Mouse (Mus musculus) forebrain, embryonic 11.5 days (tissue): ENCODE data around the gene Rapgef2. TPM values are rescaled to one million over a fixed set of nuclear protein-coding genes. Genes with fewer than 3 reads are reported as not detected.

Experiments
- ATAC-seq: fragments of 200-750 bp; cut with Nextera tagmentation; replicated peaks from 2 replicates; pipeline ENCODE4 v1.8.0; 2017; ENCODE audit warnings: moderate TSS enrichment; ENCODE audit not compliant: low FRiP score
- DNase-seq: peaks from one replicate; pipeline ENCODE4 v3.0.0-alpha.2; 2017; ENCODE audit warnings: low spot score
- H3K27ac ChIP-seq: fragments of 300-500 bp; sonication (generic); 2 replicates; pipeline ENCODE4 v1.5.1; 2014; ENCODE audit warnings: low read depth, low read length
- H3K27me3 ChIP-seq: fragments of 300-500 bp; sonication (generic); 2 replicates; pipeline ENCODE4 v1.6.1; 2014; ENCODE audit warnings: mild to moderate bottlenecking, low read length, mixed read lengths; ENCODE audit not compliant: control insufficient read depth, insufficient read depth
- H3K36me3 ChIP-seq: fragments of 300-500 bp; sonication (generic); 2 replicates; pipeline ENCODE4 v1.6.1; 2014; ENCODE audit warnings: mild to moderate bottlenecking, low read length, moderate library complexity, mixed read lengths; ENCODE audit not compliant: control insufficient read depth, insufficient read depth
- H3K4me1 ChIP-seq: fragments of 300-500 bp; sonication (generic); replicated peaks from 2 replicates; pipeline ENCODE4 v1.6.1; 2014; ENCODE audit warnings: low read length, mixed read lengths; ENCODE audit not compliant: control insufficient read depth, insufficient read depth
- H3K4me2 ChIP-seq: fragments of 300-500 bp; sonication (generic); 2 replicates; pipeline ENCODE4 v1.6.1; 2014; ENCODE audit warnings: low read depth, mild to moderate bottlenecking, low read length, moderate library complexity, mixed read lengths; ENCODE audit not compliant: severe bottlenecking
- H3K4me3 ChIP-seq: fragments of 300-500 bp; sonication (generic); 2 replicates; pipeline ENCODE4 v1.5.1; 2014; ENCODE audit warnings: low read depth, low read length
- H3K9ac ChIP-seq: fragments of 300-500 bp; sonication (generic); 2 replicates; pipeline ENCODE4 v1.6.1; 2014; ENCODE audit warnings: low read length
- H3K9me3 ChIP-seq: fragments of 300-500 bp; sonication (generic); 2 replicates; pipeline ENCODE4 v1.6.1; 2016; ENCODE audit warnings: low read length, mixed read lengths; ENCODE audit not compliant: control insufficient read depth
- WGBS: fragments of 180-500 bp; shearing (Covaris S2); extraction: QIAGEN DNeasy Blood & Tissue Kit; methylation state at CpG from one replicate; pipeline ENCODE4 v1.1.7; 2014; 5-methylcytosine and 5-hydroxymethylcytosine counted together
- polyA plus RNA-seq: library from polyadenylated mRNA; unstranded; fragments of >200 nt; fragmentation: Nextera tagmentation; extraction: Ambion mirVana; gene quantifications from 2 replicates; pipeline ENCODE4 v1.2.1, GENCODE M21; 2014

The Rapgef2 gene
- polyA plus RNA-seq, 1 experiment from 2014 or later = 8.5 TPM

DNA sequence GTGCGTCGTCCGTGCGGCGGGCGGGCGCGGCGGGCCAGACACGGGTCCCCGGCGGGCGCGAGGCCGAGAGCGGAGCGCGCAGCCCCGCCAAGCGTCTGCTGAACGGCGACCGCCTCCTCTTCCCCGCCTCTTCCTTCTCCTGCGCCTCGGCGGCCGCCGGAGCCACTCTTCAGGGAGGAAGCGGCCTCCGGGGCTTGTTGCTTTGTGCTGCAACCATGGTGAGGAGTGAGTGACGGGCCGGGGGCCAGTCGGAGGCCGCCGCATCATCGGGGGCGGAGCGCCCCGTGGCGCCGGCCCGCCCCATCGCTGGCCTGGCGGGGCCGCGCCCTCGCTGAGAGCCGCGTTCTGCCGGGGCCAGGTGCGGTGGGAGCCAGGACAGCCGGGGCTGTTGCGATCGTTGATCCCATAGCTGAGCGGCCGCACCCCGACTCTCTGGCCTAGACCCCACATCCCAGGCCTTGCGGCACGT lies 825 bp upstream of the Rapgef2 start:
- H3K9ac ChIP-seq = peak overlapping the region; percentile 83
- H3K27me3 ChIP-seq = peaks cover 7% of the 10 kb centered on the region; the same call in 1 of the 2 replicates
- peak overlapping the region; percentile 83 for H3K4me2 ChIP-seq
- no peaks in the 10 kb centered on the region for H3K9me3 ChIP-seq
- peak overlapping the region; percentile 68 for H3K4me3 ChIP-seq
- ATAC-seq (peak; percentile 98), DNase-seq (peak; percentile 96)
- no peaks in the 10 kb centered on the region for H3K36me3 ChIP-seq
- H3K27ac ChIP-seq = peak overlapping the region; percentile 90
- H3K4me1 ChIP-seq = peaks cover 3% of the 10 kb centered on the region; the same call in 1 of the 2 replicates
- 0% methylated on average over 33 of the region's 60 CpGs for WGBS

DNA sequence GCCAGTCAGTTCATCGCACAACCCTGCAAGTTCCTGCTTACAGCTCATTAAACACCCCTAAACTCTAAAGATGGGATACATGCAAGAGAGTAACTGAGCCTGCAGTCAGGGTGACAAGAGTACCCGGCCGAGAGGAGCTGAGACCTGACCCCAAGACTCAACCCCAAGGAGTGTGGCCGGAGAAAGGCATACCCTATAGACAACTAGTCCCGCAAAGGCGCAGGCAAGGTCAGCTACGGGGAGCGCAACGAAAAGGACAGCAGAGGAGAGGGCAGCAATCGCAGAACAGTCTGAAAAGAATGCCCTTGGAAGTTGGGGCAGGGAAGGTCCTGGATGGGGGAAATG lies 314 bp downstream of the Rapgef2 start:
- WGBS = under 1% methylated on average over 10 of the region's 10 CpGs
- DNase-seq = no peak
- H3K27me3 ChIP-seq = peaks cover 7% of the 10 kb centered on the region; the same call in 1 of the 2 replicates
- H3K4me1 ChIP-seq = peaks cover 3% of the 10 kb centered on the region; the same call in 1 of the 2 replicates
- no peaks in the 10 kb centered on the region for H3K36me3 ChIP-seq
- peak overlapping the region; percentile 83 for H3K9ac ChIP-seq
- no peak for ATAC-seq
- no peak overlapping the region for H3K27ac ChIP-seq
- peak overlapping the region; percentile 68 for H3K4me3 ChIP-seq
- H3K4me2 ChIP-seq = peak overlapping the region; percentile 83
- no peaks in the 10 kb centered on the region for H3K9me3 ChIP-seq

DNA sequence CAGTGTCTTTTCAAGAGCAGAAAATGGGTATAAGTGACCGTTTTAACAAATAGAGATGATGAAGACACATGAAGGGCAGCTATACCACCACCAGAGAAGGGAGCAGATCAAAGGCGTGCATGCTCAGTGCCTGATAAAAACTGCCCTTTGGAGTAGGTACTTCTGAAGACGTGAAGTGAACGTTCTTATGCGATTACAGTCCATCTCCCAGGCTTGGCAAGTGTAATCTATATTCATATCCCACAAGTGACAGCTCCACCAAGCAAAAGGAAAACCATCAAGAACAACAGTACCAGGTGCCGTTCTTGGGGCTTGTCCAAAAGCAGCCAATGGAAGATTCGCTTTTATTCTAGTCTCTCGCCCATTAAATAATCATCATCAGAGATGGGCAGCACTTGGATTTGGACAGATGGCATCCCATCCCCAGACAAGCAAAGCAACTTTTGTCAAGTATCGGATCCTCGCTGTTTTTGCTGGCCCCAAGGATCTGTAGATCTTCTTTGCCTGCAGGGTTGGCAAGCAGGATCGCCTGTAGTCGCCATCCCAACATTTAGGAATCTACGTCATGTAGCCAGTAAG lies 1.1 kb downstream of the Rapgef2 start:
- peaks cover 3% of the 10 kb centered on the region; the same call in 1 of the 2 replicates for H3K4me1 ChIP-seq
- DNase-seq = no peak

DNA sequence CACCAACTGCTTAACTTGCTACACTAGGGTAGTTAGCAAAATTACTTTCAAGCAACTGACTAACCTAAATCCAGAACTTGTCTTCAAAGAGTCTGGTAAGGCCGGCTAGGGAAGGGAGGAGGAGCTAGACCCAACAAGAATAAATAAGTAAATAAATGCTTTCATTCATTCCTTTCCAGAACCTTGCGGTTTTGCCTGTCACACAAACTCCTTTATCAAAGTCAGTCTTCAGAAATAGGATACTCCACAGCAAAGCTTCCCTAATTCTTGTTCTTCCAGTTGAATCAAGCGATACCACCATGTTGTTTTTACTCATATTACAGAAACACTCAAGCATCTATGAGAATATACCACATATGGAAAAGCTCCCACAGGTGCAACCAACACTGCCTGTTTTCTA lies 2.3 kb downstream of the Rapgef2 start:
- H3K4me1 ChIP-seq = peaks cover 3% of the 10 kb centered on the region; the same call in 1 of the 2 replicates

More for the DNA sequence above, 1.1 kb downstream of the Rapgef2 start:
- 71% methylated on average over 13 of the region's 13 CpGs for WGBS
- no peak overlapping the region for H3K9ac ChIP-seq
- ATAC-seq = no peak
- no peak overlapping the region for H3K27ac ChIP-seq
- H3K4me2 ChIP-seq = peak overlapping the region; percentile 83
- H3K4me3 ChIP-seq = peak overlapping the region; percentile 68
- H3K36me3 ChIP-seq = no peaks in the 10 kb centered on the region
- H3K27me3 ChIP-seq = peaks cover 7% of the 10 kb centered on the region; the same call in 1 of the 2 replicates
- H3K9me3 ChIP-seq = no peaks in the 10 kb centered on the region

DNA sequence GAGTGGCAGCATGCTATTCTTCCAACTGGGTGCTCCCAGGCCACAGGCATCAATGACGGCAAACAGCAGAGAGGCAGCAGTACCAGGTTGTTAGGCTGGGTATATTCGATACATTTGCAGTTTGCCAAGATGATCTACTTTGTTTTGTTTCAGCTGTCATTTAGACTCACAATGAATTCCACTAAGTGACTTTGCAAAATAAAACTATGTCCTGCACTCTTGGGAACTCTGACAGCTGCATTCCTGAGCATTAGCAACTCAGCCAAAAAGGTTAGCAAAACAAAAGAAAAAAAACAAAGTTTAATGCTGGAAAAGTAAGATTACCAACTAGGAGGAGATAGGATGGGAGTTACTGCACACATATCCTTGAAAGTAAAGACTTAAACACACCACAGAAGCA lies 3.3 kb downstream of the Rapgef2 start:
- Histone ChIP-seq H3K4me1 (peaks cover 3% of the 10 kb centered on the region; the same call in 1 of the 2 replicates), H3K27me3 (no peaks in the 10 kb centered on the region), H3K36me3 (no peaks in the 10 kb centered on the region), H3K27ac (no peak overlapping the region), H3K4me3 (no peak overlapping the region), H3K4me2 (no peak overlapping the region), H3K9me3 (no peaks in the 10 kb centered on the region), H3K9ac (no peak overlapping the region)
- no peak for ATAC-seq
- 47% methylated on average over 2 of the region's 2 CpGs for WGBS
- no peak for DNase-seq

More for the DNA sequence above, 2.3 kb downstream of the Rapgef2 start:
- no peak overlapping the region for H3K4me3 ChIP-seq
- H3K9ac ChIP-seq = no peak overlapping the region
- no peak for ATAC-seq
- H3K27ac ChIP-seq = no peak overlapping the region
- H3K36me3 ChIP-seq = no peaks in the 10 kb centered on the region
- H3K27me3 ChIP-seq = peaks cover 6% of the 10 kb centered on the region; the same call in 1 of the 2 replicates
- 85% methylated on average over 3 of the region's 3 CpGs for WGBS
- DNase-seq = no peak
- no peaks in the 10 kb centered on the region for H3K9me3 ChIP-seq
- no peak overlapping the region for H3K4me2 ChIP-seq

DNA sequence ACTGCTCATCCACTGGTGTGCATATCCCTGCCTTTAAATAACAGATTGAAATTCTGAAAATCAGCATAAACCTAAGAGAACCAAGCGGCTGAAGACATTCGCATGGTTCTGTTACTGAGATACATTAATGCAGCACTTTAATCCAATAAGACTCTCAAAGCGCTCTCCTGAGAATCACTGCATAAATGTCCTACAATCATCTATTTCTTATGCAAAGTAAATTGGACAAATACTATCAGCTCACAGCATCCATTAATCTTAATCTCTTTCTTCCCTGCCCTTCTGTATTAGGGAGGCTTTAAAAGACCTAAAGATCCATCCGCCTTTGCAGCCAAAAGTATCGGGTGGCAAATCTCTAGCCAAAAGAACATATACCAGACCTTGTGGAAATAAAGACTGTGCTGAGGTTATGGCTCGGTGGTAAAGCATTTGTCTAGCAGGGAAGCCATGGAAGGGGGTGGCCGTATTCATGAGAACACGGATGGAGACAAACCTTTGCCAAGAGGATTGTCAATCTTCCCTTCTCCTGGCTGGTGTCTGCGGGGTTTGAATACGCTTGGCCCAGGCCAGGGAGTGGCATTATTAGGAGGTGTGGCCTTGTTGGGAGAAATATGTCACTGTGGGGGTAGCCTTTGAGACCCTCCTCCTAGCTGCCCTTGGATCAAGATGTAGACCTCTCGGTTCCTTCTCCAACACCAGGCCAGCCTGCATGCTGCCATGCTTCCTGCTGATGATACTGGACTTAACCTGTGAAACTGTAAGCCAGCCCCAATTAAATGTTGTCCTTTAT lies 10.3 kb downstream of the Rapgef2 start:
- Histone ChIP-seq H3K4me1 (0 out of 2 replicates have a peak, but pooled peaks cover 2% of the 10 kb centered on the region), H3K27me3 (no peaks in the 10 kb centered on the region), H3K9ac (no peak overlapping the region), H3K4me2 (no peak overlapping the region), H3K4me3 (no peak overlapping the region), H3K27ac (no peak overlapping the region), H3K36me3 (no peaks in the 10 kb centered on the region), H3K9me3 (no peaks in the 10 kb centered on the region)
- no peak for DNase-seq
- ATAC-seq = no peak
- WGBS = 77% methylated on average over 11 of the region's 11 CpGs

DNA sequence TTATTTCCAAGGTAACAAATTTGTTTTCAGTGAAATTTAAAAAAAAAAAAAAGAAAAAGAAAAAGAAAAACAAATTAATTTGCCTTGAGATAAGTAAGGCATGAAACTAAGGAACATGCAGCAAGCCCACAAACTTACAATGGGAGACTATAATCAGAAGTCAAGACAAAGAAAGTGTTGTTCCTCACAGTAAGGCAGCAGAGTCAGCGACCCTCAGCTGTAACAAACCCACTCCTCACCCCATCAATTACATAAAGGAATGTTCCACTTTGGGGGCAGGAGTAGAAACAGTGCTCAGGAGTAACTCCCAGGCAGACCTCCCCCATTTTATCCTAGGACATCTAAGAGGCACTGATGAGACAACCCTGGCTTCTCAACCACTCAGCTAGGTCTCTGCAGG lies 13.0 kb downstream of the Rapgef2 start:
- H3K9me3 ChIP-seq = no peaks in the 10 kb centered on the region
- no peak overlapping the region for H3K4me2 ChIP-seq
- H3K4me3 ChIP-seq = no peak overlapping the region
- no peak overlapping the region for H3K9ac ChIP-seq
- no peaks in the 10 kb centered on the region for H3K36me3 ChIP-seq
- 9% methylated on average over 1 of the region's 1 CpGs for WGBS
- ATAC-seq = no peak
- DNase-seq = no peak
- 0 out of 2 replicates have a peak, but pooled peaks cover 2% of the 10 kb centered on the region for H3K4me1 ChIP-seq
- H3K27me3 ChIP-seq = no peaks in the 10 kb centered on the region
- H3K27ac ChIP-seq = no peak overlapping the region

DNA sequence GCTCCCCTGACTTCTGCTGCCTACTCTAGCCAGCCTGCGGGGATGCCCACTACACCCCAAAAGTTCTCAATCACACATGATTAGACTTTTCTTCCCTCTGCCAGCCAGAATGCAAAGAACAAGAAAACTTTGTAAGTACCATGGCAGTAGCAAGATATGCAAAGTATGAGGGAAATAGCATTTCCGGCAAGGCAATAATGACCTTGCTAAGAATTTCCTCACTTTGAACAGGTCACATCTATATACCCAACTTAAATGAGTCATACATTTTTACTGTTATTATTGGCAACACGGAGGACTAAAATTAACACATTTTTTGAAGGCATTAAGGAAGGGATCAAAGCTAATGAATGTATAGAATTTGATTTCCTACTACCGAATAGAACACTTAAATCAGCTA lies 13.4 kb downstream of the Rapgef2 start:
- H3K27ac ChIP-seq = no peak overlapping the region
- H3K4me1 ChIP-seq = 0 out of 2 replicates have a peak, but pooled peaks cover 2% of the 10 kb centered on the region
- H3K9me3 ChIP-seq = no peaks in the 10 kb centered on the region
- no peaks in the 10 kb centered on the region for H3K27me3 ChIP-seq
- no peak for DNase-seq
- no peak for ATAC-seq
- H3K4me3 ChIP-seq = no peak overlapping the region
- no peak overlapping the region for H3K9ac ChIP-seq
- no peak overlapping the region for H3K4me2 ChIP-seq
- WGBS = 76% methylated on average over 4 of the region's 4 CpGs
- no peaks in the 10 kb centered on the region for H3K36me3 ChIP-seq
